Mouse (Mus musculus) neural tube, embryonic 15.5 days (tissue): ENCODE results near the gene Cd93. TPM values are rescaled to one million over a fixed set of nuclear protein-coding genes. Genes with fewer than 3 reads are reported as not detected.

Experiments
- ATAC-seq: fragments of 200-750 bp; cut with Nextera tagmentation; 2 replicates; pipeline ENCODE4 v1.8.0; 2017; ENCODE audit warnings: mild to moderate bottlenecking, moderate TSS enrichment, moderate library complexity; ENCODE audit not compliant: low FRiP score
- H3K27ac ChIP-seq: fragments of 300-500 bp; sonication (generic); replicated peaks from 2 replicates; pipeline ENCODE4 v1.5.1; 2015; ENCODE audit warnings: mild to moderate bottlenecking, inconsistent platforms
- H3K27me3 ChIP-seq: fragments of 300-500 bp; sonication (generic); replicated peaks from 2 replicates; pipeline ENCODE4 v1.6.1; 2015; ENCODE audit warnings: inconsistent platforms
- H3K36me3 ChIP-seq: fragments of 300-500 bp; sonication (generic); 2 replicates; pipeline ENCODE4 v1.6.1; 2015; ENCODE audit warnings: inconsistent platforms
- H3K4me1 ChIP-seq: fragments of 300-500 bp; sonication (generic); 2 replicates; pipeline ENCODE4 v1.6.1; 2015; ENCODE audit warnings: inconsistent platforms
- H3K4me2 ChIP-seq: fragments of 300-500 bp; sonication (generic); 2 replicates; pipeline ENCODE4 v1.6.1; 2015; ENCODE audit warnings: inconsistent platforms, mild to moderate bottlenecking, moderate library complexity
- H3K4me3 ChIP-seq: fragments of 300-500 bp; sonication (generic); replicated peaks from 2 replicates; pipeline ENCODE4 v1.5.1; 2015; ENCODE audit warnings: mild to moderate bottlenecking, inconsistent platforms
- H3K9ac ChIP-seq: fragments of 300-500 bp; sonication (generic); replicated peaks from 2 replicates; pipeline ENCODE4 v1.6.1; 2015; ENCODE audit warnings: mild to moderate bottlenecking, inconsistent platforms
- H3K9me3 ChIP-seq: fragments of 300-500 bp; sonication (generic); replicated peaks from 2 replicates; pipeline ENCODE4 v1.6.1; 2016; ENCODE audit warnings: inconsistent platforms
- WGBS: fragments of 180-500 bp; shearing (Covaris S2); methylation state at CpG from one replicate; pipeline ENCODE4 v1.1.7; 2015; ENCODE audit warnings: mixed read lengths; 5-methylcytosine and 5-hydroxymethylcytosine counted together
- polyA plus RNA-seq: library from polyadenylated mRNA; unstranded; fragments of >200 nt; fragmentation: Nextera tagmentation; extraction: Ambion mirVana; gene quantifications from 2 replicates; pipeline ENCODE4 v1.2.1, GENCODE M21; 2015

Gene Cd93
- polyA plus RNA-seq, 1 experiment from 2014 or later, result 7.6 TPM

DNA sequence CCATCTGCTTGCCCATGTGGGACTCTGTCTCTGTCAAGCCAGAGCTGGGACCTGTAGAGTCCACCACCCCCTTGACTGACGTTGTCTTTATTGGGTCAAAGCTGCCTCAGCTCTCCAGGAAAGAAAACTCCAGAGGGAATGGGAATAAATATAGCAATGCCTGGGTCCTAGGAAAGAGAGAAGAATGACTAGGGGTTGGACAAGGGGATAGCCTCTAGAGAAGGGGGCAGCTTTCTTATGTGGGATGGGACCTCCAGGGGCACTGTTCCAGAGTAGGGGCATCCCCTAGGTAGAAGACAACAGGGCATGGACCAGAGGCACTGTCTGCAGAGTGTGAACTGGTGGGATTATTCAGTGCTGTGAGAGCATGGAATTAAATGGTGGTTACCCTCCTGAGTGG lies 33.5 kb downstream of the Cd93 start:
- H3K36me3 ChIP-seq, result no peaks in the 10 kb centered on the region
- peaks cover 46% of the 10 kb centered on the region for H3K27me3 ChIP-seq
- ATAC-seq, result no peak
- H3K4me2 ChIP-seq, result no peak overlapping the region
- 85% methylated on average over 1 of the region's 1 CpGs for WGBS
- no peak overlapping the region for H3K27ac ChIP-seq
- peaks cover 31% of the 10 kb centered on the region for H3K4me1 ChIP-seq
- no peak overlapping the region for H3K4me3 ChIP-seq
- H3K9me3 ChIP-seq, result no peaks in the 10 kb centered on the region
- H3K9ac ChIP-seq, result no peak overlapping the region

GRCm38 (mm10) chr2:148409141-148409540 lies 34.2 kb downstream of the Cd93 start:
- no peak overlapping the region for H3K9ac ChIP-seq
- H3K4me3 ChIP-seq, result no peak overlapping the region
- H3K4me1 ChIP-seq, result peaks cover 31% of the 10 kb centered on the region
- H3K9me3 ChIP-seq, result no peaks in the 10 kb centered on the region
- H3K36me3 ChIP-seq, result no peaks in the 10 kb centered on the region
- 25% methylated on average over 9 of the region's 9 CpGs for WGBS
- no peak overlapping the region for H3K27ac ChIP-seq
- H3K4me2 ChIP-seq, result no peak overlapping the region
- peak; percentile 55 for ATAC-seq
- H3K27me3 ChIP-seq, result peaks cover 49% of the 10 kb centered on the region

DNA sequence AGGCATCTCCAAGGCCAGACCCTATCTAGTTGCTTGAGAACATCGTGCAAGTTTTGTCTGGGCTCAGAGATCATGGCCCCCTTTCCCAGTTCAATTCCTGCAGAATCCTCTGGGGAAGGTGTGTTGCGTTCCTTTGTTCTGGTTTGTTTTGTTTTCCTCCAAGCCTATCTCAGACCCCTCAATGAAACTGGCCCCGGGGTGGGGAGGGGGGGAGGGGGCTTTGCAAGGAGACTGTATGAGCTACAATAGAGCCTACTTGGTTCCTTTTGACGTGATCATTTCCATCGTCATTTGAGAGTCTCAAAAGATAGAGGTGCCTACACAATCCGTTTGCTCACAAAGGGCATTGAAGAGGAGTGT lies 34.6 kb downstream of the Cd93 start:
- Histone ChIP-seq H3K36me3 (no peaks in the 10 kb centered on the region), H3K9me3 (no peaks in the 10 kb centered on the region), H3K4me3 (no peak overlapping the region), H3K27ac (no peak overlapping the region), H3K4me2 (peak overlapping the region; percentile 61), H3K4me1 (peaks cover 31% of the 10 kb centered on the region), H3K27me3 (peaks cover 49% of the 10 kb centered on the region), H3K9ac (no peak overlapping the region; the same call in 1 of the 2 replicates)
- 16% methylated on average over 6 of the region's 6 CpGs for WGBS
- no peak for ATAC-seq

- Histone ChIP-seq H3K27ac (no peak within 1 kb of the TSS), H3K27me3 (peaks cover 49% of the 10 kb centered on the region)
- 3% methylated on average over 35 of the region's 35 CpGs for WGBS
Observed at GRCm38 (mm10) chr2:148407870-148408760, 35.2 kb downstream of the Cd93 start, which contains the start of gene Thbd. TSS of gene Thbd (minus strand) at chr2:148408188.

DNA sequence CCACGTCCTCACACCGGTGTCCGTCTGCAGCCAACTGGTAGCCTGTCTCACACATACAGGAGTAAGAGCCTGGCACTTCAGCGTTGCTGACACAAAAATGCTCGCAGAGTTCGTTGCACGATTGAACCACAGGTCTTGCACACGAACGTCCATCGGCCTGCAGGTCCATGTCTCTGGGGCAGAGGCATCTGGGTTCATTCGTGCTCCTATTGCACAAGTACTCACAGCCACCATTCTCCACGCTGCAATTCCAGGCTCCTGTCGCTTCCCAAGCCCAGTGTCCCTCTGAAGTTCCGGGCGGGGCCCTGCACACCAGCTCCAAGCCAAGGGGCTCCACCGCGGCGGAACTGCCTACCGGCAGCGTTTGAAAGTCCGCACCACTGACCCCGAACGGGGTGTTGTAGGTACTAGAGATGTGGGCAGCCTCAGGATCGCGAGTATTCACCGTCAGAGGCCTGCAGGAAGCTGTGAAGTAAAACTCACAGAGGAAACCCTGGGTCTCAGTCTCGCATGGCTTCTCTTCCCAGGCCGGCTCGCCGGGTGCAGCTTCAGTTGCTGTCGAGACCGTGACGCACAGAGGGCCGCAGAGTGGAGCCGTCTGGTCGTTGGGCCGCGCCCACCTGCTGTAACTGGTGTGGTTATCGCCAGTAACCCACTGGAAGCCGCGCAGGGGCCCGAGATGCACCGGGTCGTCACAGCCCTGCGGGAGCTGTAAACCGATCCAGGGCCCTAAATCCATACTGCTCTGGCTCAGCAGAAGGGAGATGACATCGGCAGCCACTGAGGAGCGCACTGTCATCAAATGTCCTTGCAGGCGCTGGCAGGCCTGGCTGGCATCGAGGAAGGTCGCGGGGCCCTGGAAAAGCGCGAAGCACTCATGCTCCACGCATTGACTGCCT lies 36.1 kb downstream of the Cd93 start:
- Histone ChIP-seq H3K4me2 (peak overlapping the region; percentile 61), H3K4me3 (peak overlapping the region; percentile 36), H3K4me1 (peaks cover 31% of the 10 kb centered on the region), H3K27ac (no peak overlapping the region), H3K9ac (peak overlapping the region; percentile 34), H3K27me3 (peaks cover 49% of the 10 kb centered on the region), H3K9me3 (no peaks in the 10 kb centered on the region), H3K36me3 (no peaks in the 10 kb centered on the region)
- ATAC-seq, result peak; percentile 63
- WGBS, result 6% methylated on average over 55 of the region's 55 CpGs

More at GRCm38 (mm10) chr2:148407870-148408760, 35.2 kb downstream of the Cd93 start, which contains the start of gene Thbd:
- H3K4me2 ChIP-seq, result peak within 1 kb of the TSS; percentile 61
- peak within 1 kb of the TSS; percentile 36 for H3K4me3 ChIP-seq
- peak; percentile 65 for ATAC-seq
- no peaks in the 10 kb centered on the region for H3K9me3 ChIP-seq
- H3K9ac ChIP-seq, result peak within 1 kb of the TSS; percentile 34
- no peaks in the 10 kb centered on the region for H3K36me3 ChIP-seq
- peaks cover 31% of the 10 kb centered on the region for H3K4me1 ChIP-seq

- Histone ChIP-seq H3K4me3 (peak overlapping the region; percentile 36), H3K4me1 (peaks cover 31% of the 10 kb centered on the region), H3K27me3 (peaks cover 49% of the 10 kb centered on the region), H3K9ac (peak overlapping the region; percentile 34; the same call in 1 of the 2 replicates), H3K4me2 (peak overlapping the region; percentile 61), H3K9me3 (no peaks in the 10 kb centered on the region), H3K36me3 (no peaks in the 10 kb centered on the region), H3K27ac (no peak overlapping the region)
- 13% methylated on average over 34 of the region's 34 CpGs for WGBS
- peak; percentile 43; the same call in 1 of the 2 replicates for ATAC-seq
Observed at GRCm38 (mm10) chr2:148406160-148406970, 37.0 kb downstream of the Cd93 start.

DNA sequence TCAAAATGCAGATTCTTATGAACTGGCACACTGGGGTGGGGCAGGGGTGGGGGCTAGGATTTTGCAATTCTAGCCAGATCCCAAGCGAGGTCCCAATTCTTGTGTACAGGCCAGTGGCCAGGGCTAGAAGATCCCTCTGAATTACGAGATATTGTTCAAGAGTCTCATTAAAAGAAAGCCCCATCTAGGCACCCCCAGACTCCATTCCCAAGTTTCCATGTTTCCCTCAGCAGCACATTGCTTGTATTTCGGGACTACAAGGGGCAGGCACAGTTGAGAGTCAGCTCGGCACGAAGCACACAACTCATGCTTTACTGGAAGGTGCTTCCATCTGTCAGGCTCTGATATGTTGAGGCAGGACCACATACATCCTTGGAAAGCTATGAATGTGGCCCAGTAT lies 38.5 kb downstream of the Cd93 start:
- H3K4me3 ChIP-seq, result no peak overlapping the region
- H3K27me3 ChIP-seq, result peaks cover 48% of the 10 kb centered on the region
- WGBS, result 75% methylated on average over 5 of the region's 5 CpGs
- H3K36me3 ChIP-seq, result no peaks in the 10 kb centered on the region
- H3K4me2 ChIP-seq, result no peak overlapping the region
- H3K27ac ChIP-seq, result no peak overlapping the region
- no peaks in the 10 kb centered on the region for H3K9me3 ChIP-seq
- no peak for ATAC-seq
- peaks cover 31% of the 10 kb centered on the region for H3K4me1 ChIP-seq
- no peak overlapping the region for H3K9ac ChIP-seq

GRCm38 (mm10) chr2:148402227-148402626 lies 41.1 kb downstream of the Cd93 start:
- Histone ChIP-seq H3K27me3 (peaks cover 25% of the 10 kb centered on the region), H3K27ac (no peak overlapping the region), H3K4me1 (peaks cover 15% of the 10 kb centered on the region), H3K9ac (no peak overlapping the region), H3K36me3 (no peaks in the 10 kb centered on the region), H3K4me2 (no peak overlapping the region), H3K9me3 (no peaks in the 10 kb centered on the region), H3K4me3 (no peak overlapping the region)
- ATAC-seq, result no peak
- WGBS, result 69% methylated on average over 1 of the region's 1 CpGs

DNA sequence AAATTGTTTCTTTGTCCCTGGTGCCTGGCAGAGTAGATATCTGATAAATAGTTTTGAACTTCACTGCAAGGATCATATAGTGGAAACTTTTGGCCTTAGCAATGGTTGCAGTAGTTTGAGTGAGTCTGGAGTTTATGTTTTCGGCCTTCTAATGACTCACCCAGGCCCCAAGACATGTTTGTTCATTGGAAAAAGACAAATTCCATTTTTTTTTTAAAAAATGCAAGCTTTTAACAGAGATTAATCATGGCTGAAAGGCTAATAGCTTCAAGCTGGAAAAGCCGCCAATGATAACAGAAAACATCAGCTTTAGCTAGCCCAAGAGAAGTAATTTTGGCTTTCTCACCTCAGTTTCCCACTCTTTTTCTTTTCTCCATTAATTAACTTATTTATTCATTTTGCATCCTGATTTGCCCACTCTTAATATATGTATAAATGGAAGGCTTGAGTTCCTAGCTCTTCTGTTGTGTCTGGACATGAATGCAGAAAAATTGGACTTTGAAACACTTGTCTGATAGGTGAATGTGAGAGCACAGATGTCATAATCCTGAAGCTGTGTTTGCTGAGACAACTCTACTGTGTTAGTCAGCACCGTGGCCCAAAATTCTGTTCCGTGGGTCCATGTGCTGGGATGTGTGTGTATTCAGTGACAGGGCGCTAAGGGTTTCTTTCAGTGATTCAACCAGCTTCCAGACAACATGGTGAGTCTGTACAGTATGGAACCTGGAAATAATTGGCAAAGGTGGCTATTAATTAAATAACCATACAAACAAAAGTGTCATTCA lies 44.3 kb downstream of the Cd93 start:
- Histone ChIP-seq H3K4me1 (peaks cover 25% of the 10 kb centered on the region), H3K27me3 (peaks cover 17% of the 10 kb centered on the region), H3K9ac (no peak overlapping the region), H3K27ac (no peak overlapping the region), H3K9me3 (no peaks in the 10 kb centered on the region), H3K4me2 (no peak overlapping the region), H3K4me3 (no peak overlapping the region), H3K36me3 (no peaks in the 10 kb centered on the region)
- 96% methylated on average over 5 of the region's 5 CpGs for WGBS
- ATAC-seq, result no peak

DNA sequence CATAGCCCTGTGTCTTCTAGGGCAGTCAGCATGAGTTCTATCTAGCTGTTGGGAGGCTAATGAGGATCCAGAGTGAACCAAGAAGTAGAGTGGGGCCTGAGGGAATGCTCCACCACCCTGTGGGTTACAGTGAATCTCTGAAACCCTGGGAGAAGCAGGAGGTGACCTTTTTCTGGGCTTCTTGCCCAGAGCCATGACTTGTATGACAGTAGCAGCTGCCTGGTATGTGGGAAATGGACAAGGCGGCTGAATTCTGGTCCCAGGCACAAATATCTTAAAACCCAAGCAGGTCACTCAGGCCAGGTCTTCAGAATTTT lies 45.6 kb downstream of the Cd93 start:
- Histone ChIP-seq H3K27ac (no peak overlapping the region), H3K36me3 (no peaks in the 10 kb centered on the region), H3K9me3 (no peaks in the 10 kb centered on the region), H3K4me1 (peaks cover 25% of the 10 kb centered on the region), H3K4me3 (no peak overlapping the region), H3K4me2 (0 out of 2 replicates have a peak overlapping the region, but pooled peaks have one; percentile 96), H3K27me3 (peaks cover 30% of the 10 kb centered on the region), H3K9ac (no peak overlapping the region)
- WGBS, result 79% methylated on average over 1 of the region's 1 CpGs
- ATAC-seq, result no peak
